Mouse (Mus musculus) liver, embryonic 14.5 days (tissue): Measurements from ENCODE around the gene Slc5a4b.

Source experiments
- CTCF ChIP-seq: IDR thresholded peaks from 2 replicates; pipeline ENCODE4 v1.5.1; 2016; ENCODE audit warnings: antibody characterized with exemption, low read depth, control low read depth
- EP300 ChIP-seq: IDR thresholded peaks from 2 replicates; pipeline ENCODE4 v1.6.1; 2016; ENCODE audit warnings: antibody characterized with exemption, low read depth

- TF ChIP-seq CTCF: no peak
- no peak for TF ChIP-seq EP300
Observed at GRCm38 (mm10) chr10:76097368-76097767, 13.4 kb downstream of the Slc5a4b start.
